Mouse (Mus musculus) C2C12 (cell line): ENCODE measurements around the gene Mitf. TPM values are rescaled to one million over a fixed set of nuclear protein-coding genes. Genes with fewer than 3 reads are reported as not detected.

Experiments used
- H3K27me3 ChIP-seq: one replicate; pipeline ENCODE4 v1.6.1; 2011; ENCODE audit not compliant: control insufficient read depth, insufficient read depth, insufficient read length
- H3K36me3 ChIP-seq: one replicate; pipeline ENCODE4 v1.6.1; 2011; ENCODE audit not compliant: control insufficient read depth, insufficient read depth
- H3K4me3 ChIP-seq: one replicate; pipeline ENCODE4 v1.5.1; 2011; ENCODE audit warnings: mild to moderate bottlenecking, control low read depth; ENCODE audit not compliant: poor library complexity, insufficient read depth, severe bottlenecking
- H3K79me2 ChIP-seq: one replicate; pipeline ENCODE4 v1.6.1; 2011; ENCODE audit not compliant: control insufficient read depth, insufficient read depth
- H3K79me3 ChIP-seq: one replicate; pipeline ENCODE4 v1.6.1; 2011; ENCODE audit warnings: low read depth, control low read depth
- H3ac ChIP-seq: one replicate; pipeline ENCODE3; 2011; ENCODE audit warnings: low read depth; ENCODE audit not compliant: control insufficient read depth, insufficient read length
- CEBPB ChIP-seq: IDR thresholded peaks from one replicate; pipeline ENCODE4 v1.6.1; 2011; ENCODE audit warnings: low read depth, mild to moderate bottlenecking, control low read depth, moderate library complexity
- CTCF ChIP-seq: IDR thresholded peaks from one replicate; pipeline ENCODE4 v1.5.1; 2011; ENCODE audit not compliant: control insufficient read depth, insufficient read depth, insufficient read length
- FOSL1 ChIP-seq: IDR thresholded peaks from one replicate; pipeline ENCODE4 v1.8.0; 2011; ENCODE audit warnings: mild to moderate bottlenecking, low read length; ENCODE audit not compliant: poor library complexity, insufficient read depth, severe bottlenecking
- MAX ChIP-seq: IDR thresholded peaks from one replicate; pipeline ENCODE4 v1.6.1; 2011; ENCODE audit warnings: mild to moderate bottlenecking, control low read depth
- MYOD1 ChIP-seq: IDR thresholded peaks from one replicate; pipeline ENCODE4 v1.6.1; 2011; ENCODE audit warnings: low read depth; ENCODE audit not compliant: control insufficient read depth, insufficient read length
- MYOG ChIP-seq: IDR thresholded peaks from one replicate; pipeline ENCODE4 v1.6.1; 2011; ENCODE audit not compliant: control insufficient read depth, insufficient read length; ENCODE audit errors: extremely low read depth
- USF1 ChIP-seq: IDR thresholded peaks from one replicate; pipeline ENCODE4 v1.6.1; 2011; ENCODE audit warnings: low read depth, mild to moderate bottlenecking, control low read depth, moderate library complexity
- polyA plus RNA-seq: library from polyadenylated mRNA; unstranded; fragments of >200 nt; fragmentation: generic; extraction: Trizol; gene quantifications from one replicate; pipeline ENCODE4 v1.2.1, GENCODE M21; 2012; ENCODE audit warnings: missing spikeins

Mitf gene
- polyA plus RNA-seq, 1 experiment, result 0.70 TPM

- no peaks in the 10 kb centered on the region for H3K79me3 ChIP-seq
- H3K27me3 ChIP-seq, result no peaks in the 10 kb centered on the region
- no peak overlapping the region for H3K4me3 ChIP-seq
- no peak overlapping the region for H3ac ChIP-seq
- TF ChIP-seq MYOG (no peak), CEBPB (no peak), FOSL1 (no peak), MYOD1 (no peak), MAX (no peak), CTCF (no peak)
- H3K79me2 ChIP-seq, result no peaks in the 10 kb centered on the region
- no peaks in the 10 kb centered on the region for H3K36me3 ChIP-seq
Observed at GRCm38 (mm10) chr6:97876990-97877389, 70.1 kb downstream of the Mitf start.

GRCm38 (mm10) chr6:97877492-97877891, 70.6 kb downstream of the Mitf start:
- Histone ChIP-seq H3K4me3 (no peak overlapping the region), H3K79me3 (no peaks in the 10 kb centered on the region), H3K27me3 (no peaks in the 10 kb centered on the region), H3K36me3 (no peaks in the 10 kb centered on the region), H3ac (no peak overlapping the region), H3K79me2 (no peaks in the 10 kb centered on the region)
- TF ChIP-seq MYOD1 (no peak), FOSL1 (no peak), CEBPB (no peak), MYOG (no peak), MAX (no peak), USF1 (no peak), CTCF (no peak)

- no peaks in the 10 kb centered on the region for H3K27me3 ChIP-seq
- no peak overlapping the region for H3K4me3 ChIP-seq
- no peaks in the 10 kb centered on the region for H3K36me3 ChIP-seq
- no peaks in the 10 kb centered on the region for H3K79me2 ChIP-seq
- no peaks in the 10 kb centered on the region for H3K79me3 ChIP-seq
- TF ChIP-seq CEBPB, result no peak
- TF ChIP-seq MYOG, result no peak
- no peak for TF ChIP-seq MAX
- TF ChIP-seq USF1, result no peak
- no peak for TF ChIP-seq CTCF
- no peak for TF ChIP-seq FOSL1
- H3ac ChIP-seq, result no peak overlapping the region
Observed at GRCm38 (mm10) chr6:97880363-97880762, 73.5 kb downstream of the Mitf start.

- TF ChIP-seq MYOD1 (no peak), USF1 (no peak), CTCF (no peak), MAX (no peak), CEBPB (no peak), MYOG (no peak), FOSL1 (no peak)
- Histone ChIP-seq H3K27me3 (no peaks in the 10 kb centered on the region), H3K36me3 (no peaks in the 10 kb centered on the region), H3K4me3 (no peak overlapping the region), H3ac (no peak overlapping the region), H3K79me2 (no peaks in the 10 kb centered on the region), H3K79me3 (no peaks in the 10 kb centered on the region)
Observed at GRCm38 (mm10) chr6:97881935-97882334, 75.1 kb downstream of the Mitf start.

- Histone ChIP-seq H3K4me3 (no peak overlapping the region), H3K36me3 (no peaks in the 10 kb centered on the region), H3K79me3 (no peaks in the 10 kb centered on the region), H3K27me3 (no peaks in the 10 kb centered on the region), H3K79me2 (no peaks in the 10 kb centered on the region), H3ac (no peak overlapping the region)
- TF ChIP-seq MYOG, result no peak
- TF ChIP-seq CEBPB, result no peak
Observed at GRCm38 (mm10) chr6:97882931-97883330, 76.1 kb downstream of the Mitf start.

- H3ac ChIP-seq, result no peak overlapping the region
- TF ChIP-seq FOSL1, result no peak
- H3K4me3 ChIP-seq, result no peak overlapping the region
- no peaks in the 10 kb centered on the region for H3K79me3 ChIP-seq
- H3K36me3 ChIP-seq, result no peaks in the 10 kb centered on the region
- no peaks in the 10 kb centered on the region for H3K79me2 ChIP-seq
- no peaks in the 10 kb centered on the region for H3K27me3 ChIP-seq
Observed at GRCm38 (mm10) chr6:97883496-97883895, 76.6 kb downstream of the Mitf start.
